Mouse (Mus musculus) embryonic facial prominence, embryonic 11.5 days (tissue): ENCODE results near the gene Ppfia2. TPM values are rescaled to one million over a fixed set of nuclear protein-coding genes. Genes with fewer than 3 reads are reported as not detected.

ENCODE experiments used
- ATAC-seq: fragments of 200-750 bp; cut with Nextera tagmentation; replicated peaks from 2 replicates; pipeline ENCODE4 v1.8.0; 2017; ENCODE audit warnings: low read depth; ENCODE audit not compliant: insufficient number of reproducible peaks, low FRiP score, low TSS enrichment
- DNase-seq: peaks from one replicate; pipeline ENCODE4 v3.0.0-alpha.2; 2015; ENCODE audit warnings: low spot score
- H3K27ac ChIP-seq: fragments of 300-500 bp; sonication (generic); replicated peaks from 2 replicates; pipeline ENCODE4 v1.5.1; 2014; ENCODE audit warnings: mild to moderate bottlenecking, low read depth, low read length, control low read depth
- H3K27me3 ChIP-seq: fragments of 300-500 bp; sonication (generic); 2 replicates; pipeline ENCODE4 v1.6.1; 2014; ENCODE audit warnings: mild to moderate bottlenecking, low read length, moderate library complexity, mixed read lengths; ENCODE audit not compliant: control insufficient read depth, insufficient read depth
- H3K36me3 ChIP-seq: fragments of 300-500 bp; sonication (generic); replicated peaks from 2 replicates; pipeline ENCODE4 v1.6.1; 2014; ENCODE audit warnings: low read depth, mild to moderate bottlenecking, low read length, moderate library complexity, mixed read lengths; ENCODE audit not compliant: control insufficient read depth, insufficient read depth
- H3K4me1 ChIP-seq: fragments of 300-500 bp; sonication (generic); 2 replicates; pipeline ENCODE4 v1.6.1; 2014; ENCODE audit warnings: low read length, mixed read lengths; ENCODE audit not compliant: control insufficient read depth, insufficient read depth
- H3K4me2 ChIP-seq: fragments of 300-500 bp; sonication (generic); 2 replicates; pipeline ENCODE4 v1.6.1; 2014; ENCODE audit warnings: low read depth, mild to moderate bottlenecking, control low read depth, low read length, moderate library complexity
- H3K4me3 ChIP-seq: fragments of 300-500 bp; sonication (generic); 2 replicates; pipeline ENCODE4 v1.5.1; 2014; ENCODE audit warnings: low read depth, low read length, control low read depth
- H3K9ac ChIP-seq: fragments of 300-500 bp; sonication (generic); replicated peaks from 2 replicates; pipeline ENCODE4 v1.6.1; 2014; ENCODE audit warnings: mild to moderate bottlenecking, control low read depth, low read length
- H3K9me3 ChIP-seq: fragments of 300-500 bp; sonication (generic); replicated peaks from 2 replicates; pipeline ENCODE4 v1.6.1; 2016; ENCODE audit warnings: mild to moderate bottlenecking, low read length, inconsistent platforms, mixed read lengths; ENCODE audit not compliant: control insufficient read depth
- WGBS: fragments of 180-500 bp; shearing (Covaris S2); extraction: QIAGEN DNeasy Blood & Tissue Kit; methylation state at CpG from one replicate; pipeline ENCODE4 v1.1.7; 2014; 5-methylcytosine and 5-hydroxymethylcytosine counted together
- polyA plus RNA-seq: library from polyadenylated mRNA; unstranded; fragments of >200 nt; fragmentation: Nextera tagmentation; extraction: Ambion mirVana; gene quantifications from 2 replicates; pipeline ENCODE4 v1.2.1, GENCODE M21; 2014

Gene Ppfia2
- polyA plus RNA-seq = 1.4 TPM in 2 replicates

GRCm38 (mm10) chr10:106469855-106470532, at the start of gene Ppfia2:
Ppfia2 (plus strand) TSS chr10:106470339.
- Histone ChIP-seq H3K4me1 (no peaks in the 10 kb centered on the region), H3K4me3 (peak within 1 kb of the TSS; percentile 45), H3K4me2 (peak within 1 kb of the TSS; percentile 65), H3K36me3 (no peaks in the 10 kb centered on the region), H3K9ac (peak within 1 kb of the TSS; percentile 41), H3K9me3 (no peaks in the 10 kb centered on the region), H3K27ac (no peak within 1 kb of the TSS), H3K27me3 (peaks cover 2% of the 10 kb centered on the region; the same call in 1 of the 2 replicates)
- under 1% methylated on average over 29 of the region's 30 CpGs for WGBS
- DNase-seq = peak; percentile 76
- peak; percentile 67 for ATAC-seq

GRCm38 (mm10) chr10:106468956-106469721, 1.0 kb upstream of the Ppfia2 start:
- Histone ChIP-seq H3K4me1 (no peaks in the 10 kb centered on the region), H3K27me3 (peaks cover 2% of the 10 kb centered on the region; the same call in 1 of the 2 replicates), H3K36me3 (no peaks in the 10 kb centered on the region), H3K9me3 (no peaks in the 10 kb centered on the region), H3K4me3 (peak overlapping the region; percentile 45), H3K4me2 (peak overlapping the region; percentile 65), H3K9ac (no peak overlapping the region; the same call in 1 of the 2 replicates), H3K27ac (no peak overlapping the region)
- 2% methylated on average over 19 of the region's 19 CpGs for WGBS
- ATAC-seq = peak; percentile 66
- peak; percentile 33 for DNase-seq

GRCm38 (mm10) chr10:106470533-106471205, 530 bp downstream of the Ppfia2 start:
- ATAC-seq = peak; percentile 19; the same call in 1 of the 2 replicates
- Histone ChIP-seq H3K27ac (no peak overlapping the region), H3K36me3 (no peaks in the 10 kb centered on the region), H3K9ac (peak overlapping the region; percentile 41), H3K4me2 (peak overlapping the region; percentile 65), H3K4me1 (no peaks in the 10 kb centered on the region), H3K9me3 (no peaks in the 10 kb centered on the region), H3K4me3 (peak overlapping the region; percentile 45), H3K27me3 (peaks cover 2% of the 10 kb centered on the region; the same call in 1 of the 2 replicates)
- WGBS = 12% methylated on average over 18 of the region's 18 CpGs
- DNase-seq = peak; percentile 9

- Histone ChIP-seq H3K4me2 (no peak overlapping the region), H3K4me3 (no peak overlapping the region), H3K9me3 (no peaks in the 10 kb centered on the region), H3K27me3 (no peaks in the 10 kb centered on the region), H3K27ac (no peak overlapping the region), H3K36me3 (no peaks in the 10 kb centered on the region), H3K4me1 (no peaks in the 10 kb centered on the region), H3K9ac (no peak overlapping the region)
- ATAC-seq (no peak), DNase-seq (no peak)
- 82% methylated on average over 6 of the region's 6 CpGs for WGBS
Observed at GRCm38 (mm10) chr10:106509281-106510165, 39.4 kb downstream of the Ppfia2 start.

- H3K4me2 ChIP-seq = no peak overlapping the region
- no peak overlapping the region for H3K4me3 ChIP-seq
- no peak overlapping the region for H3K27ac ChIP-seq
- DNase-seq = no peak
- H3K9me3 ChIP-seq = no peaks in the 10 kb centered on the region
- no peaks in the 10 kb centered on the region for H3K27me3 ChIP-seq
- H3K9ac ChIP-seq = no peak overlapping the region
- no peak for ATAC-seq
- no peaks in the 10 kb centered on the region for H3K36me3 ChIP-seq
- WGBS = 68% methylated on average over 4 of the region's 4 CpGs
- no peaks in the 10 kb centered on the region for H3K4me1 ChIP-seq
Observed at GRCm38 (mm10) chr10:106566036-106566435, 95.9 kb downstream of the Ppfia2 start.

- DNase-seq = no peak
- 87% methylated on average over 4 of the region's 4 CpGs for WGBS
- no peak overlapping the region for H3K9ac ChIP-seq
- ATAC-seq = no peak
- H3K27me3 ChIP-seq = no peaks in the 10 kb centered on the region
- H3K27ac ChIP-seq = no peak overlapping the region
- no peak overlapping the region for H3K4me3 ChIP-seq
- H3K9me3 ChIP-seq = no peaks in the 10 kb centered on the region
- no peak overlapping the region for H3K4me2 ChIP-seq
- H3K4me1 ChIP-seq = no peaks in the 10 kb centered on the region
- H3K36me3 ChIP-seq = no peaks in the 10 kb centered on the region
Observed at GRCm38 (mm10) chr10:106585026-106585425, 114.9 kb downstream of the Ppfia2 start.

- DNase-seq = peak; percentile 72
- 0 out of 2 replicates have a peak, but pooled peaks have one; percentile 52 for ATAC-seq
Observed at GRCm38 (mm10) chr10:106585476-106586080, 115.4 kb downstream of the Ppfia2 start.

More at GRCm38 (mm10) chr10:106585476-106586080, 115.4 kb downstream of the Ppfia2 start:
- no peaks in the 10 kb centered on the region for H3K9me3 ChIP-seq
- H3K4me3 ChIP-seq = no peak overlapping the region
- no peaks in the 10 kb centered on the region for H3K27me3 ChIP-seq
- no peaks in the 10 kb centered on the region for H3K36me3 ChIP-seq
- WGBS = 3% methylated on average over 4 of the region's 4 CpGs
- no peak overlapping the region for H3K9ac ChIP-seq
- no peak overlapping the region for H3K4me2 ChIP-seq
- no peak overlapping the region for H3K27ac ChIP-seq
- H3K4me1 ChIP-seq = no peaks in the 10 kb centered on the region
